Mouse (Mus musculus): ENCODE measurements around the gene Riok2. TPM values are rescaled to one million over a fixed set of nuclear protein-coding genes. Genes with fewer than 3 reads are reported as not detected.

Riok2 gene
- polyA plus RNA-seq, 1 experiment from 2014 or later, result 25.9 TPM

GRCm38 (mm10) chr17:17375581-17375980 lies 1.5 kb downstream of the Riok2 start:
- Histone ChIP-seq H3K27ac (no peak overlapping the region), H3K4me3 (replicated peaks; ENCODE audit: low read depth, low read length) (peak overlapping the region; percentile 77), H3K4me1 (replicated peaks; ENCODE audit: insufficient read depth, low read length) (no peaks in the 10 kb centered on the region), H3K36me3 (ENCODE audit: insufficient read depth, low read length) (0 out of 2 replicates have a peak, but pooled peaks cover 7% of the 10 kb centered on the region), H3K27me3 (ENCODE audit: insufficient read depth, low read length) (no peaks in the 10 kb centered on the region), H3K9ac (ENCODE audit: low read depth, low read length) (no peak overlapping the region; the same call in 1 of the 2 replicates), H3K9me3 (replicated peaks; ENCODE audit: low read length) (no peaks in the 10 kb centered on the region), H3K4me2 (ENCODE audit: low read length) (peak overlapping the region; percentile 74)
- WGBS, result 83% methylated on average over 3 of the region's 3 CpGs
- DNase-seq (ENCODE audit: low spot score) (no peak), ATAC-seq (replicated peaks; ENCODE audit: low FRiP score, low read depth) (no peak)
- TF ChIP-seq CTCF (IDR thresholded peaks at IDR 0.05; ENCODE audit: low read depth), result no peak

- no peak overlapping the region for H3K4me2 ChIP-seq (ENCODE audit: low read length)
- H3K4me1 ChIP-seq (replicated peaks; ENCODE audit: insufficient read depth, low read length), result no peaks in the 10 kb centered on the region
- ATAC-seq (replicated peaks; ENCODE audit: low FRiP score, low read depth) (no peak), DNase-seq (ENCODE audit: low spot score) (no peak)
- no peak for TF ChIP-seq CTCF (IDR thresholded peaks at IDR 0.05; ENCODE audit: low read depth)
- H3K27me3 ChIP-seq (ENCODE audit: insufficient read depth, low read length), result no peaks in the 10 kb centered on the region
- H3K4me3 ChIP-seq (replicated peaks; ENCODE audit: low read depth, low read length), result no peak overlapping the region
- no peak overlapping the region for H3K9ac ChIP-seq (ENCODE audit: low read depth, low read length)
- no peak overlapping the region for H3K27ac ChIP-seq
- H3K36me3 ChIP-seq (ENCODE audit: insufficient read depth, low read length), result peaks cover 30% of the 10 kb centered on the region
- H3K9me3 ChIP-seq (replicated peaks; ENCODE audit: low read length), result no peaks in the 10 kb centered on the region
- WGBS, result 89% methylated on average over 4 of the region's 4 CpGs
Measured at GRCm38 (mm10) chr17:17383703-17384102, 9.6 kb downstream of the Riok2 start.

- no peak overlapping the region for H3K27ac ChIP-seq
- ATAC-seq (replicated peaks; ENCODE audit: low FRiP score, low read depth) (no peak), DNase-seq (ENCODE audit: low spot score) (no peak)
- H3K36me3 ChIP-seq (ENCODE audit: insufficient read depth, low read length), result peaks cover 31% of the 10 kb centered on the region
- TF ChIP-seq CTCF (IDR thresholded peaks at IDR 0.05; ENCODE audit: low read depth), result no peak
- no peak overlapping the region for H3K9ac ChIP-seq (ENCODE audit: low read depth, low read length)
- no peaks in the 10 kb centered on the region for H3K27me3 ChIP-seq (ENCODE audit: insufficient read depth, low read length)
- H3K4me3 ChIP-seq (replicated peaks; ENCODE audit: low read depth, low read length), result no peak overlapping the region
- 89% methylated on average over 3 of the region's 3 CpGs for WGBS
- no peaks in the 10 kb centered on the region for H3K4me1 ChIP-seq (replicated peaks; ENCODE audit: insufficient read depth, low read length)
- H3K9me3 ChIP-seq (replicated peaks; ENCODE audit: low read length), result no peaks in the 10 kb centered on the region
- H3K4me2 ChIP-seq (ENCODE audit: low read length), result no peak overlapping the region
Measured at GRCm38 (mm10) chr17:17384502-17384901, 10.4 kb downstream of the Riok2 start.

- no peaks in the 10 kb centered on the region for H3K9me3 ChIP-seq (replicated peaks; ENCODE audit: low read length)
- H3K36me3 ChIP-seq (ENCODE audit: insufficient read depth, low read length), result peaks cover 36% of the 10 kb centered on the region
Measured at GRCm38 (mm10) chr17:17386117-17386516, 12.0 kb downstream of the Riok2 start.

GRCm38 (mm10) chr17:17391823-17392222 lies 17.7 kb downstream of the Riok2 start:
- TF ChIP-seq CTCF (IDR thresholded peaks at IDR 0.05; ENCODE audit: low read depth), result no peak
- H3K36me3 ChIP-seq (ENCODE audit: insufficient read depth, low read length), result peaks cover 19% of the 10 kb centered on the region; the same call in 1 of the 2 replicates
- H3K9ac ChIP-seq (ENCODE audit: low read depth, low read length), result no peak overlapping the region
- H3K4me1 ChIP-seq (replicated peaks; ENCODE audit: insufficient read depth, low read length), result no peaks in the 10 kb centered on the region
- DNase-seq (ENCODE audit: low spot score) (no peak), ATAC-seq (replicated peaks; ENCODE audit: low FRiP score, low read depth) (no peak)
- WGBS, result 92% methylated on average over 4 of the region's 4 CpGs
- no peak overlapping the region for H3K4me3 ChIP-seq (replicated peaks; ENCODE audit: low read depth, low read length)
- H3K27me3 ChIP-seq (ENCODE audit: insufficient read depth, low read length), result no peaks in the 10 kb centered on the region
- no peak overlapping the region for H3K4me2 ChIP-seq (ENCODE audit: low read length)
- no peak overlapping the region for H3K27ac ChIP-seq
- no peaks in the 10 kb centered on the region for H3K9me3 ChIP-seq (replicated peaks; ENCODE audit: low read length)

More at GRCm38 (mm10) chr17:17386117-17386516, 12.0 kb downstream of the Riok2 start:
- no peak overlapping the region for H3K4me2 ChIP-seq (ENCODE audit: low read length)
- H3K9ac ChIP-seq (ENCODE audit: low read depth, low read length), result no peak overlapping the region
- no peaks in the 10 kb centered on the region for H3K27me3 ChIP-seq (ENCODE audit: insufficient read depth, low read length)
- no peak overlapping the region for H3K4me3 ChIP-seq (replicated peaks; ENCODE audit: low read depth, low read length)
- no peak overlapping the region for H3K27ac ChIP-seq
- DNase-seq (ENCODE audit: low spot score), result no peak
- WGBS, result 84% methylated on average over 2 of the region's 2 CpGs
- peak; percentile 30; the same call in 1 of the 2 replicates for TF ChIP-seq CTCF (IDR thresholded peaks at IDR 0.05; ENCODE audit: low read depth)
- ATAC-seq (replicated peaks; ENCODE audit: low FRiP score, low read depth), result no peak
- no peaks in the 10 kb centered on the region for H3K4me1 ChIP-seq (replicated peaks; ENCODE audit: insufficient read depth, low read length)

- no peak overlapping the region for H3K4me2 ChIP-seq (ENCODE audit: low read length)
- H3K9ac ChIP-seq (ENCODE audit: low read depth, low read length), result no peak overlapping the region
- H3K4me1 ChIP-seq (replicated peaks; ENCODE audit: insufficient read depth, low read length), result no peaks in the 10 kb centered on the region
- no peak overlapping the region for H3K4me3 ChIP-seq (replicated peaks; ENCODE audit: low read depth, low read length)
- TF ChIP-seq CTCF (IDR thresholded peaks at IDR 0.05; ENCODE audit: low read depth), result peak; percentile 61
- ATAC-seq (replicated peaks; ENCODE audit: low FRiP score, low read depth), result no peak
- H3K9me3 ChIP-seq (replicated peaks; ENCODE audit: low read length), result no peaks in the 10 kb centered on the region
- peaks cover 15% of the 10 kb centered on the region; the same call in 1 of the 2 replicates for H3K36me3 ChIP-seq (ENCODE audit: insufficient read depth, low read length)
- no peaks in the 10 kb centered on the region for H3K27me3 ChIP-seq (ENCODE audit: insufficient read depth, low read length)
- H3K27ac ChIP-seq, result no peak overlapping the region
- peak; percentile 57 for DNase-seq (ENCODE audit: low spot score)
- WGBS, result 58% methylated on average over 7 of the region's 7 CpGs
Measured at GRCm38 (mm10) chr17:17392863-17393262, 18.8 kb downstream of the Riok2 start.

- 89% methylated on average over 6 of the region's 6 CpGs for WGBS
- Histone ChIP-seq H3K27ac (no peak overlapping the region), H3K4me1 (replicated peaks; ENCODE audit: insufficient read depth, low read length) (no peaks in the 10 kb centered on the region), H3K36me3 (ENCODE audit: insufficient read depth, low read length) (peaks cover 15% of the 10 kb centered on the region; the same call in 1 of the 2 replicates), H3K9me3 (replicated peaks; ENCODE audit: low read length) (no peaks in the 10 kb centered on the region), H3K9ac (ENCODE audit: low read depth, low read length) (no peak overlapping the region), H3K4me2 (ENCODE audit: low read length) (no peak overlapping the region), H3K4me3 (replicated peaks; ENCODE audit: low read depth, low read length) (no peak overlapping the region), H3K27me3 (ENCODE audit: insufficient read depth, low read length) (no peaks in the 10 kb centered on the region)
- ATAC-seq (replicated peaks; ENCODE audit: low FRiP score, low read depth) (no peak), DNase-seq (ENCODE audit: low spot score) (no peak)
- TF ChIP-seq CTCF (IDR thresholded peaks at IDR 0.05; ENCODE audit: low read depth), result no peak
Measured at GRCm38 (mm10) chr17:17393300-17393699, 19.2 kb downstream of the Riok2 start.
